Mouse (Mus musculus) gastrocnemius, adult 18-20 months (tissue): Measurements from ENCODE around the gene Muc15. TPM values are rescaled to one million over a fixed set of nuclear protein-coding genes. Genes with fewer than 3 reads are reported as not detected.

Source experiments
- DNase-seq: peaks from one replicate; pipeline ENCODE4 v3.0.0; 2021; ENCODE audit warnings: low spot score
- long read RNA-seq, 2 experiments: library from polyadenylated mRNA; stranded (forward); transcript quantifications; one replicate each; pipeline ENCODE4 v2.0.0; 2021
- total RNA-seq, 2 experiments: library from RNA; stranded (reverse); gene quantifications; 2 replicates each; pipeline ENCODE4 v1.2.3; 2021

The Muc15 gene
- under 1 TPM in 1 of 2 experiments, not detected in 1; 0.16 TPM for total RNA-seq
- long read RNA-seq, experiment 1: 0 reads
- long read RNA-seq, experiment 2: 0 reads

- no peak for DNase-seq
Measured at GRCm38 (mm10) chr2:110721290-110721753, at the start of gene Muc15. TSS of gene Muc15 (plus strand) at chr2:110721340.

- no peak for DNase-seq
Measured at GRCm38 (mm10) chr2:110709436-110709835, 11.7 kb upstream of the Muc15 start.

- DNase-seq: peak; percentile 18
Measured at GRCm38 (mm10) chr2:110710055-110710720, 11.0 kb upstream of the Muc15 start.

- DNase-seq: no peak
Measured at GRCm38 (mm10) chr2:110719051-110719450, 2.1 kb upstream of the Muc15 start.

GRCm38 (mm10) chr2:110722208-110722607 is 1.1 kb downstream of the Muc15 start:
- no peak for DNase-seq

- DNase-seq: no peak
Measured at GRCm38 (mm10) chr2:110726106-110726505, 5.0 kb downstream of the Muc15 start.

- no peak for DNase-seq
Measured at GRCm38 (mm10) chr2:110737236-110737635, 16.1 kb downstream of the Muc15 start.

- no peak for DNase-seq
Measured at GRCm38 (mm10) chr2:110737981-110738380, 16.8 kb downstream of the Muc15 start.

- DNase-seq: no peak
Measured at GRCm38 (mm10) chr2:110739781-110740180, 18.6 kb downstream of the Muc15 start.

- DNase-seq: no peak
Measured at GRCm38 (mm10) chr2:110740493-110740892, 19.4 kb downstream of the Muc15 start.

- no peak for DNase-seq
Measured at GRCm38 (mm10) chr2:110757556-110757955, 36.4 kb downstream of the Muc15 start.

- no peak for DNase-seq
Measured at GRCm38 (mm10) chr2:110759434-110759833, 38.3 kb downstream of the Muc15 start.

GRCm38 (mm10) chr2:110787396-110787795 is 66.3 kb downstream of the Muc15 start:
- no peak for DNase-seq

Other genes with a start within 250 kb of the Muc15 start
- under 1 TPM in 1 of 2 experiments, not detected in 1; 0.30 TPM for gene Slc5a12, start 124.0 kb upstream of the Muc15 start, total RNA-seq
- under 1 TPM; 0.05 to 0.07 TPM for gene Ano3, start 229.6 kb downstream of the Muc15 start, total RNA-seq